Comparison of ENCODE assay signal across 14 mouse cellular contexts in genomic region chr11:69683576-69683975, GRCm38 (mm10). TPM values are rescaled to one million over a fixed set of nuclear protein-coding genes. Genes with fewer than 3 reads are reported as not detected.
DNase-seq lines count a peak whose midpoint lies in the region; ATAC-seq lines count a peak whose summit lies in the region.
"Had no signal": no experiment of that assay in that cellular context is flagged by ENCODE, and none has a peak within 500 bp of the region (broad histone marks: within the 10 kb centered on the region; RNA-seq: fewer than 3 reads in every experiment).

No protein-coding gene starts in this region.

- peaks cover 31% of the 10 kb centered on the region for H3K4me1 ChIP-seq in heart, embryonic 16.5 days (ENCODE audit: control insufficient read depth, insufficient read depth, low read length)
- peaks cover 2 to 28% of the 10 kb centered on the region in 2 experiments for H3K4me1 ChIP-seq in ES-E14 (ENCODE audit: control insufficient read depth in 2 of 2, insufficient read depth in 2 of 2, low read length in 2 of 2, poor library complexity in 1 of 2)
- H3K4me1 ChIP-seq in forebrain, embryonic 15.5 days = peaks cover 57% of the 10 kb centered on the region
- H3K4me1 ChIP-seq in liver, embryonic 11.5 days (replicated peaks; ENCODE audit: control insufficient read depth, insufficient read depth, low read length) = peaks cover 29% of the 10 kb centered on the region

- peaks cover 64% of the 10 kb centered on the region for H3K79me2 ChIP-seq in macrophage (ENCODE audit: inconsistent target)

- DNase-seq in heart, adult 18-20 months = no peak
- DNase-seq in ES-E14 (ENCODE audit: low read depth, low spot score) = no peak
- DNase-seq in left cerebral cortex, postnatal 4 days = no peak
- DNase-seq in liver, embryonic 11.5 days (ENCODE audit: low spot score) = no peak
- DNase-seq in left cerebral cortex, postnatal 36 days (ENCODE audit: low spot score in 2 of 2) = no peak
- DNase-seq: cerebellum, adult 11 months; layer of hippocampus, postnatal 36 days; liver, postnatal 0 days; right cerebral cortex, postnatal 4 days had no signal

- H3K27me3 ChIP-seq in heart, embryonic 16.5 days (ENCODE audit: control insufficient read depth, insufficient read depth, low read length) = no peaks in the 10 kb centered on the region
- no peaks in the 10 kb centered on the region for H3K27me3 ChIP-seq in forebrain, embryonic 15.5 days
- no peaks in the 10 kb centered on the region for H3K27me3 ChIP-seq in liver, embryonic 11.5 days (replicated peaks; ENCODE audit: control insufficient read depth, insufficient read depth, low read length)
- H3K27me3 ChIP-seq: CH12.LX had no signal

- H3K27ac ChIP-seq in heart, embryonic 16.5 days (ENCODE audit: low read length) = peak overlapping the region; percentile 49
- H3K27ac ChIP-seq in ES-E14 (ENCODE audit: insufficient read depth, low read depth, low read length, poor library complexity, severe bottlenecking) (peak overlapping the region; percentile 16; the same call in 1 of the 2 replicates), macrophage (peak overlapping the region; percentile 91)
- H3K27ac ChIP-seq in forebrain, embryonic 15.5 days (replicated peaks) = peak overlapping the region; percentile 92
- no peak overlapping the region for H3K27ac ChIP-seq in liver, embryonic 11.5 days (ENCODE audit: low read depth, low read length)

- H3K9me3 ChIP-seq in heart, embryonic 16.5 days (replicated peaks; ENCODE audit: control insufficient read depth, low read length) = no peaks in the 10 kb centered on the region
- no peaks in the 10 kb centered on the region for H3K9me3 ChIP-seq in ES-E14 (ENCODE audit: control insufficient read depth, insufficient read depth, low read depth, low read length)
- H3K9me3 ChIP-seq in forebrain, embryonic 15.5 days = no peaks in the 10 kb centered on the region
- no peaks in the 10 kb centered on the region for H3K9me3 ChIP-seq in liver, embryonic 11.5 days (ENCODE audit: control insufficient read depth, low read length)

- no peak overlapping the region for H3K4me3 ChIP-seq in heart, embryonic 16.5 days (ENCODE audit: low read length)
- peak overlapping the region in 1 of 2 experiments; percentile 63; a peak in 2 of 4 replicates for H3K4me3 ChIP-seq in ES-E14 (ENCODE audit: insufficient read depth in 1 of 2, low read depth in 1 of 2, low read length in 2 of 2, poor library complexity in 1 of 2, severe bottlenecking in 1 of 2)
- no peak overlapping the region for H3K4me3 ChIP-seq in forebrain, embryonic 15.5 days
- no peak overlapping the region for H3K4me3 ChIP-seq in macrophage (ENCODE audit: inconsistent target)
- no peak overlapping the region for H3K4me3 ChIP-seq in liver, embryonic 11.5 days (ENCODE audit: low read depth, low read length)

- peak overlapping the region; percentile 56; the same call in 1 of the 2 replicates for H3K9ac ChIP-seq in heart, embryonic 16.5 days (ENCODE audit: low read length)
- peak overlapping the region; percentile 71 for H3K9ac ChIP-seq in ES-E14 (ENCODE audit: insufficient read depth, low read depth, low read length, poor library complexity, severe bottlenecking)
- no peak overlapping the region for H3K9ac ChIP-seq in forebrain, embryonic 15.5 days (replicated peaks)
- no peak overlapping the region for H3K9ac ChIP-seq in liver, embryonic 11.5 days (ENCODE audit: low read depth, low read length)
- H3K9ac ChIP-seq: liver, postnatal 0 days had no signal

- intact Hi-C loops in left cerebral cortex, postnatal 4 days (cut with DNase I) = loop anchor here (5.0 kb wide), 1 partner anchor 74 kb away; the partner anchor contains the start of gene Polr2a
- intact Hi-C loops in left cerebral cortex, postnatal 36 days (cut with DNase I) = loop anchor here (2.0 to 5.0 kb wide), 2 partner anchors 33 to 219 kb away; partner anchors contain the start of genes 2810408A11Rik and Neurl4

- in situ Hi-C loops in ES-E14 (cut with MboI; ENCODE audit: low sequenced_read_pairs in 2 of 2, unreplicated experiment in 2 of 2) = no loop called here

- peaks cover 6% of the 10 kb centered on the region for H3K36me3 ChIP-seq in heart, embryonic 16.5 days (ENCODE audit: control insufficient read depth, insufficient read depth)
- H3K36me3 ChIP-seq in ES-E14 (ENCODE audit: control insufficient read depth, insufficient read depth, low read length, poor library complexity, severe bottlenecking) = peaks cover 11% of the 10 kb centered on the region
- H3K36me3 ChIP-seq in forebrain, embryonic 15.5 days = peaks cover 6% of the 10 kb centered on the region
- H3K36me3 ChIP-seq in macrophage (ENCODE audit: inconsistent target) = no peaks in the 10 kb centered on the region; the same call in 1 of the 2 replicates
- peaks cover 8% of the 10 kb centered on the region for H3K36me3 ChIP-seq in liver, embryonic 11.5 days (ENCODE audit: control insufficient read depth, insufficient read depth, low read length)

- 70% methylated on average over 7 of the region's 7 CpGs for WGBS in heart, embryonic 16.5 days
- 82% methylated on average over 7 of the region's 7 CpGs for WGBS in forebrain, embryonic 15.5 days
- WGBS in macrophage (ENCODE audit: missing documents) = 76% methylated on average over 7 of the region's 7 CpGs
- WGBS in liver, embryonic 11.5 days = 69% methylated on average over 7 of the region's 7 CpGs

- ATAC-seq in heart, embryonic 16.5 days (replicated peaks; ENCODE audit: extremely low read depth, insufficient read depth, low FRiP score) = no peak
- no peak for ATAC-seq in forebrain, embryonic 15.5 days (replicated peaks)
- ATAC-seq in liver, embryonic 11.5 days (replicated peaks; ENCODE audit: low FRiP score) = no peak
- ATAC-seq: liver, postnatal 0 days had no signal

- no peak overlapping the region for H3K4me2 ChIP-seq in heart, embryonic 16.5 days (ENCODE audit: low read depth, low read length)
- H3K4me2 ChIP-seq in forebrain, embryonic 15.5 days (replicated peaks) = no peak overlapping the region
- H3K4me2 ChIP-seq in liver, embryonic 11.5 days = no peak overlapping the region

RNA-seq across cellular contexts. Expression of gene Senp3, which starts 1.7 kb away (rescaled TPM):
- 55.8 and 58.0 TPM in 2 replicates for polyA plus RNA-seq in heart, embryonic 16.5 days (2015; fragmentation: Nextera tagmentation; extraction: Ambion mirVana)
- total RNA-seq in heart, adult 18-20 months (2021) = 10 to 100 TPM; 27.3 to 35.1 TPM
- 265 and 282 TPM in 2 replicates for total RNA-seq in ES-E14 (2012; rRNA removed)
- polyA plus RNA-seq in forebrain, embryonic 15.5 days (2015; fragmentation: Nextera tagmentation; extraction: Ambion mirVana) = 89.2 and 102 TPM in 2 replicates
- 100 to 1,000 TPM; 150 to 595 (median 301) TPM for total RNA-seq in macrophage (2018; cell fraction: chromatin; rRNA removed)
- total RNA-seq in macrophage (2018; cell fraction: cytosol; rRNA removed) = 10 to 100 TPM; 51.5 to 80.4 (median 66.5) TPM
- 100 to 1,000 TPM in 24 of 26 experiments, 10 to 100 TPM in 2; 85.8 to 278 (median 154) TPM for total RNA-seq in macrophage (2018; cell fraction: nucleus; rRNA removed)
- polyA plus RNA-seq in macrophage (2018) = 57.8 to 99.6 TPM (median 77.5 TPM) in 3 replicates
- 100 to 1,000 TPM; 117 to 129 TPM for total RNA-seq in left cerebral cortex, postnatal 4 days (2021)
- 75.4 and 79.1 TPM in 2 replicates for polyA plus RNA-seq in liver, embryonic 11.5 days (2014; fragmentation: Nextera tagmentation; extraction: Ambion mirVana)
- total RNA-seq in left cerebral cortex, postnatal 36 days (2021) = 100 to 1,000 TPM in 1 of 2 experiments, 10 to 100 TPM in 1; 84.3 to 114 TPM

RNA-seq across cellular contexts. Expression of gene Tnfsf13, which starts 2.0 kb away (rescaled TPM):
- 0.45 and 0.85 TPM in 2 replicates for polyA plus RNA-seq in heart, embryonic 16.5 days (2015; fragmentation: Nextera tagmentation; extraction: Ambion mirVana)
- 1 to 10 TPM; 1.5 to 1.7 TPM for total RNA-seq in heart, adult 18-20 months (2021)
- total RNA-seq in ES-E14 (2012; rRNA removed) = 8.6 and 11.7 TPM in 2 replicates
- 0.38 TPM in 1 of 2 replicates, not detected in the other for polyA plus RNA-seq in forebrain, embryonic 15.5 days (2015; fragmentation: Nextera tagmentation; extraction: Ambion mirVana)
- total RNA-seq in macrophage (2018; cell fraction: chromatin; rRNA removed) = 10 to 100 TPM in 25 of 26 experiments, 1 to 10 TPM in 1; 7.6 to 87.6 (median 29.3) TPM
- total RNA-seq in macrophage (2018; cell fraction: cytosol; rRNA removed) = 10 to 100 TPM in 23 of 26 experiments, 1 to 10 TPM in 3; 8.5 to 49.0 (median 19.5) TPM
- total RNA-seq in macrophage (2018; cell fraction: nucleus; rRNA removed) = 10 to 100 TPM in 25 of 26 experiments, 1 to 10 TPM in 1; 10.0 to 76.3 (median 24.5) TPM
- 16.4 to 43.4 TPM (median 40.3 TPM) in 3 replicates for polyA plus RNA-seq in macrophage (2018)
- total RNA-seq in left cerebral cortex, postnatal 4 days (2021) = 1 to 10 TPM in 1 of 2 experiments, under 1 TPM in 1; 0.93 to 1.3 TPM
- 0.37 TPM in 1 of 2 replicates, not detected in the other for polyA plus RNA-seq in liver, embryonic 11.5 days (2014; fragmentation: Nextera tagmentation; extraction: Ambion mirVana)
- total RNA-seq in left cerebral cortex, postnatal 36 days (2021) = 1 to 10 TPM; 2.3 to 2.6 TPM
- polyA plus RNA-seq: activated CD4-positive, CD25-positive, alpha-beta regulatory T cell, adult 4 months had no signal

RNA-seq across cellular contexts. Expression of gene Eif4a1, which starts 11.4 kb away (rescaled TPM):
- polyA plus RNA-seq in heart, embryonic 16.5 days (2015; fragmentation: Nextera tagmentation; extraction: Ambion mirVana) = 337 and 346 TPM in 2 replicates
- total RNA-seq in heart, adult 18-20 months (2021) = 100 to 1,000 TPM; 185 to 188 TPM
- total RNA-seq in ES-E14 (2012; rRNA removed) = 1,512 and 1,948 TPM in 2 replicates
- polyA plus RNA-seq in forebrain, embryonic 15.5 days (2015; fragmentation: Nextera tagmentation; extraction: Ambion mirVana) = 547 and 583 TPM in 2 replicates
- total RNA-seq in macrophage (2018; cell fraction: chromatin; rRNA removed) = 1,000 to 10,000 TPM in 13 of 26 experiments, 100 to 1,000 TPM in 13; 445 to 1,542 (median 988) TPM
- 100 to 1,000 TPM; 534 to 868 (median 666) TPM for total RNA-seq in macrophage (2018; cell fraction: cytosol; rRNA removed)
- total RNA-seq in macrophage (2018; cell fraction: nucleus; rRNA removed) = 1,000 to 10,000 TPM in 4 of 26 experiments, 100 to 1,000 TPM in 22; 458 to 1,180 (median 654) TPM
- polyA plus RNA-seq in macrophage (2018) = 683 to 1,306 TPM (median 693 TPM) in 3 replicates
- total RNA-seq in left cerebral cortex, postnatal 4 days (2021) = 100 to 1,000 TPM; 661 to 680 TPM
- 755 and 757 TPM in 2 replicates for polyA plus RNA-seq in liver, embryonic 11.5 days (2014; fragmentation: Nextera tagmentation; extraction: Ambion mirVana)
- 100 to 1,000 TPM; 276 to 285 TPM for total RNA-seq in left cerebral cortex, postnatal 36 days (2021)

RNA-seq across cellular contexts. Expression of gene Tnfsf12, which starts 12.1 kb away (rescaled TPM):
- 5.9 and 7.8 TPM in 2 replicates for polyA plus RNA-seq in heart, embryonic 16.5 days (2015; fragmentation: Nextera tagmentation; extraction: Ambion mirVana)
- total RNA-seq in heart, adult 18-20 months (2021) = 10 to 100 TPM; 16.9 to 17.1 TPM
- total RNA-seq in ES-E14 (2012; rRNA removed) = 8.7 and 16.1 TPM in 2 replicates
- polyA plus RNA-seq in forebrain, embryonic 15.5 days (2015; fragmentation: Nextera tagmentation; extraction: Ambion mirVana) = 1.6 TPM in 2 replicates
- 10 to 100 TPM; 10.1 to 98.0 (median 32.6) TPM for total RNA-seq in macrophage (2018; cell fraction: chromatin; rRNA removed)
- 100 to 1,000 TPM in 13 of 26 experiments, 10 to 100 TPM in 13; 63.6 to 208 (median 113) TPM for total RNA-seq in macrophage (2018; cell fraction: cytosol; rRNA removed)
- 100 to 1,000 TPM in 3 of 26 experiments, 10 to 100 TPM in 23; 28.0 to 147 (median 60.6) TPM for total RNA-seq in macrophage (2018; cell fraction: nucleus; rRNA removed)
- 89.2 to 140 TPM (median 130 TPM) in 3 replicates for polyA plus RNA-seq in macrophage (2018)
- total RNA-seq in left cerebral cortex, postnatal 4 days (2021) = 1 to 10 TPM; 6.4 to 8.7 TPM
- 4.5 and 6.0 TPM in 2 replicates for polyA plus RNA-seq in liver, embryonic 11.5 days (2014; fragmentation: Nextera tagmentation; extraction: Ambion mirVana)
- 10 to 100 TPM in 1 of 2 experiments, 1 to 10 TPM in 1; 7.2 to 12.3 TPM for total RNA-seq in left cerebral cortex, postnatal 36 days (2021)
- total RNA-seq: CH12.LX had no signal
- polyA plus RNA-seq: activated CD4-positive, CD25-positive, alpha-beta regulatory T cell, adult 4 months had no signal

RNA-seq across cellular contexts. Expression of gene Tnfsfm13, which starts 12.3 kb away (rescaled TPM):
- polyA plus RNA-seq in heart, embryonic 16.5 days (2015; fragmentation: Nextera tagmentation; extraction: Ambion mirVana) = 3.1 and 3.5 TPM in 2 replicates
- 1 to 10 TPM; 2.5 to 4.1 TPM for total RNA-seq in heart, adult 18-20 months (2021)
- total RNA-seq in ES-E14 (2012; rRNA removed) = 13.7 and 19.9 TPM in 2 replicates
- 1.0 and 1.1 TPM in 2 replicates for polyA plus RNA-seq in forebrain, embryonic 15.5 days (2015; fragmentation: Nextera tagmentation; extraction: Ambion mirVana)
- total RNA-seq in macrophage (2018; cell fraction: chromatin; rRNA removed) = 10 to 100 TPM in 25 of 26 experiments, 1 to 10 TPM in 1; 9.2 to 61.0 (median 21.7) TPM
- total RNA-seq in macrophage (2018; cell fraction: cytosol; rRNA removed) = 10 to 100 TPM; 15.3 to 58.0 (median 30.0) TPM
- 10 to 100 TPM in 25 of 26 experiments, 1 to 10 TPM in 1; 9.5 to 49.6 (median 23.0) TPM for total RNA-seq in macrophage (2018; cell fraction: nucleus; rRNA removed)
- 25.2 to 36.9 TPM (median 25.5 TPM) in 3 replicates for polyA plus RNA-seq in macrophage (2018)
- total RNA-seq in left cerebral cortex, postnatal 4 days (2021) = under 1 TPM; 0.30 to 0.97 TPM
- 1.7 and 2.6 TPM in 2 replicates for polyA plus RNA-seq in liver, embryonic 11.5 days (2014; fragmentation: Nextera tagmentation; extraction: Ambion mirVana)
- total RNA-seq in left cerebral cortex, postnatal 36 days (2021) = 1 to 10 TPM; 1.7 to 3.0 TPM
- polyA plus RNA-seq: activated CD4-positive, CD25-positive, alpha-beta regulatory T cell, adult 4 months had no signal

Comparison
In these comparisons a context has a peak if more than half of its experiments do, and no peak if none do; other contexts are left out.
1. H3K9ac ChIP-seq: peak in heart, embryonic 16.5 days (single experiment) and ES-E14 (single experiment); none in forebrain, embryonic 15.5 days (single experiment) and liver, embryonic 11.5 days (single experiment).